Mouse (Mus musculus): Measurements from ENCODE around the gene Gprasp1. TPM values are rescaled to one million over a fixed set of nuclear protein-coding genes. Genes with fewer than 3 reads are reported as not detected.
A peak's percentile ranks its signal among the peaks of the same experiment; 100 is the strongest.
"Not testable (repeated sequence)": the region's sequence is repeated elsewhere in the genome, so short reads cannot be mapped to it uniquely, and the experiment has no call there.

The Gprasp1 gene
- polyA plus RNA-seq, 1 experiment, result 10.0 TPM

- no peak overlapping the region for H3K4me3 ChIP-seq (ENCODE audit: extremely low read depth, insufficient read depth, insufficient read length)
- peak; percentile 3 to 37 for DNase-seq (ENCODE audit: low read depth in 1 of 2, low spot score in 2 of 2)
- peaks cover 2% of the 10 kb centered on the region; the same call in 1 of the 2 replicates for H3K4me1 ChIP-seq (ENCODE audit: control insufficient read depth, insufficient read depth, insufficient read length)
- TF ChIP-seq CTCF (IDR thresholded peaks at IDR 0.05; ENCODE audit: extremely low read depth, insufficient read depth, insufficient read length, insufficient replicate concordance) (no peak), POLR2A (IDR thresholded peaks at IDR 0.05; ENCODE audit: low read depth, low read length) (no peak)
- H3K27ac ChIP-seq (ENCODE audit: insufficient read depth, low read length), result no peak overlapping the region
- WGBS, result 51% methylated on average over 2 of the region's 2 CpGs
- no peaks in the 10 kb centered on the region for H3K27me3 ChIP-seq (ENCODE audit: control insufficient read depth, insufficient read depth, low read length)
- no peaks in the 10 kb centered on the region for H3K36me3 ChIP-seq (ENCODE audit: control insufficient read depth, insufficient read depth, low read length)
Observed at GRCm38 (mm10) chrX:135738730-135739520, 3.6 kb upstream of the Gprasp1 start.

GRCm38 (mm10) chrX:135743056-135743355, 473 bp downstream of the Gprasp1 start:
- H3K4me3 ChIP-seq (ENCODE audit: extremely low read depth, insufficient read depth, insufficient read length), result peak overlapping the region; percentile 79
- H3K27me3 ChIP-seq (ENCODE audit: control insufficient read depth, insufficient read depth, low read length), result no peaks in the 10 kb centered on the region
- 25% methylated on average over 7 of the region's 7 CpGs for WGBS
- H3K36me3 ChIP-seq (ENCODE audit: control insufficient read depth, insufficient read depth, low read length), result no peaks in the 10 kb centered on the region
- TF ChIP-seq CTCF (IDR thresholded peaks at IDR 0.05; ENCODE audit: extremely low read depth, insufficient read depth, insufficient read length, insufficient replicate concordance), result no peak
- TF ChIP-seq POLR2A (IDR thresholded peaks at IDR 0.05; ENCODE audit: low read depth, low read length), result no peak
- H3K27ac ChIP-seq (ENCODE audit: insufficient read depth, low read length), result peak overlapping the region; percentile 75
- peaks cover 2% of the 10 kb centered on the region; the same call in 1 of the 2 replicates for H3K4me1 ChIP-seq (ENCODE audit: control insufficient read depth, insufficient read depth, insufficient read length)
- DNase-seq (ENCODE audit: low read depth in 1 of 2, low spot score in 2 of 2), result no peak

GRCm38 (mm10) chrX:135745376-135745775, 2.8 kb downstream of the Gprasp1 start:
- WGBS, result 94% methylated on average over 3 of the region's 3 CpGs
- not testable (repeated sequence) for H3K27me3 ChIP-seq (ENCODE audit: control insufficient read depth, insufficient read depth, low read length); H3K4me3 ChIP-seq (ENCODE audit: extremely low read depth, insufficient read depth, insufficient read length); H3K36me3 ChIP-seq (ENCODE audit: control insufficient read depth, insufficient read depth, low read length); DNase-seq (ENCODE audit: low read depth in 1 of 2, low spot score in 2 of 2); H3K4me1 ChIP-seq (ENCODE audit: control insufficient read depth, insufficient read depth, insufficient read length); H3K27ac ChIP-seq (ENCODE audit: insufficient read depth, low read length)

GRCm38 (mm10) chrX:135752832-135753231, 10.3 kb downstream of the Gprasp1 start:
- TF ChIP-seq POLR2A (IDR thresholded peaks at IDR 0.05; ENCODE audit: low read depth, low read length) (no peak), CTCF (IDR thresholded peaks at IDR 0.05; ENCODE audit: extremely low read depth, insufficient read depth, insufficient read length, insufficient replicate concordance) (peak; percentile 49; the same call in 1 of the 2 replicates)
- Histone ChIP-seq H3K36me3 (ENCODE audit: control insufficient read depth, insufficient read depth, low read length) (peaks cover 2% of the 10 kb centered on the region), H3K27me3 (ENCODE audit: control insufficient read depth, insufficient read depth, low read length) (no peaks in the 10 kb centered on the region), H3K4me3 (ENCODE audit: extremely low read depth, insufficient read depth, insufficient read length) (no peak overlapping the region), H3K4me1 (ENCODE audit: control insufficient read depth, insufficient read depth, insufficient read length) (no peaks in the 10 kb centered on the region), H3K27ac (ENCODE audit: insufficient read depth, low read length) (no peak overlapping the region)
- peak; percentile 27 to 59 for DNase-seq (ENCODE audit: low read depth in 1 of 2, low spot score in 2 of 2)
- 0% methylated on average over 2 of the region's 2 CpGs for WGBS

- Histone ChIP-seq H3K27me3 (ENCODE audit: control insufficient read depth, insufficient read depth, low read length) (no peaks in the 10 kb centered on the region), H3K36me3 (ENCODE audit: control insufficient read depth, insufficient read depth, low read length) (0 out of 2 replicates have a peak, but pooled peaks cover 1% of the 10 kb centered on the region), H3K4me1 (ENCODE audit: control insufficient read depth, insufficient read depth, insufficient read length) (no peaks in the 10 kb centered on the region), H3K27ac (ENCODE audit: insufficient read depth, low read length) (no peak overlapping the region), H3K4me3 (ENCODE audit: extremely low read depth, insufficient read depth, insufficient read length) (no peak overlapping the region)
- TF ChIP-seq POLR2A (IDR thresholded peaks at IDR 0.05; ENCODE audit: low read depth, low read length) (no peak), CTCF (IDR thresholded peaks at IDR 0.05; ENCODE audit: extremely low read depth, insufficient read depth, insufficient read length, insufficient replicate concordance) (no peak)
- DNase-seq (ENCODE audit: low read depth in 1 of 2, low spot score in 2 of 2), result no peak
Observed at GRCm38 (mm10) chrX:135761707-135762106, 19.2 kb downstream of the Gprasp1 start.

GRCm38 (mm10) chrX:135768043-135768548, 25.6 kb downstream of the Gprasp1 start:
- H3K36me3 ChIP-seq (ENCODE audit: control insufficient read depth, insufficient read depth, low read length), result no peaks in the 10 kb centered on the region; the same call in 1 of the 2 replicates
- TF ChIP-seq CTCF (IDR thresholded peaks at IDR 0.05; ENCODE audit: extremely low read depth, insufficient read depth, insufficient read length, insufficient replicate concordance) (no peak), POLR2A (IDR thresholded peaks at IDR 0.05; ENCODE audit: low read depth, low read length) (no peak)
- no peaks in the 10 kb centered on the region for H3K27me3 ChIP-seq (ENCODE audit: control insufficient read depth, insufficient read depth, low read length)
- no peak overlapping the region for H3K4me3 ChIP-seq (ENCODE audit: extremely low read depth, insufficient read depth, insufficient read length)
- DNase-seq (ENCODE audit: low read depth in 1 of 2, low spot score in 2 of 2), result no peak
- WGBS, result 79% methylated on average over 3 of the region's 3 CpGs
- no peak overlapping the region for H3K27ac ChIP-seq (ENCODE audit: insufficient read depth, low read length)
- H3K4me1 ChIP-seq (ENCODE audit: control insufficient read depth, insufficient read depth, insufficient read length), result no peaks in the 10 kb centered on the region

GRCm38 (mm10) chrX:135768565-135768964, 26.0 kb downstream of the Gprasp1 start:
- H3K4me3 ChIP-seq (ENCODE audit: extremely low read depth, insufficient read depth, insufficient read length), result no peak overlapping the region
- no peaks in the 10 kb centered on the region for H3K4me1 ChIP-seq (ENCODE audit: control insufficient read depth, insufficient read depth, insufficient read length)
- DNase-seq (ENCODE audit: low read depth in 1 of 2, low spot score in 2 of 2), result no peak
- 89% methylated on average over 2 of the region's 2 CpGs for WGBS
- TF ChIP-seq POLR2A (IDR thresholded peaks at IDR 0.05; ENCODE audit: low read depth, low read length) (no peak), CTCF (IDR thresholded peaks at IDR 0.05; ENCODE audit: extremely low read depth, insufficient read depth, insufficient read length, insufficient replicate concordance) (no peak)
- no peak overlapping the region for H3K27ac ChIP-seq (ENCODE audit: insufficient read depth, low read length)
- no peaks in the 10 kb centered on the region; the same call in 1 of the 2 replicates for H3K36me3 ChIP-seq (ENCODE audit: control insufficient read depth, insufficient read depth, low read length)
- no peaks in the 10 kb centered on the region for H3K27me3 ChIP-seq (ENCODE audit: control insufficient read depth, insufficient read depth, low read length)
